Mouse (Mus musculus) intestine, postnatal 0 days (tissue): ENCODE data around the gene Vim. TPM values are rescaled to one million over a fixed set of nuclear protein-coding genes. Genes with fewer than 3 reads are reported as not detected.

Source experiments
- ATAC-seq: fragments of 200-750 bp; cut with Nextera tagmentation; 2 replicates; pipeline ENCODE4 v1.8.0; 2017; ENCODE audit warnings: mild to moderate bottlenecking, moderate TSS enrichment, moderate library complexity
- H3K27ac ChIP-seq: fragments of 300-500 bp; sonication (generic); 2 replicates; pipeline ENCODE4 v1.5.1; 2014; ENCODE audit warnings: mild to moderate bottlenecking, low read depth, low read length, moderate library complexity
- H3K27me3 ChIP-seq: fragments of 300-500 bp; sonication (generic); replicated peaks from 2 replicates; pipeline ENCODE4 v1.6.1; 2014; ENCODE audit warnings: low read length, mixed read lengths; ENCODE audit not compliant: control insufficient read depth, insufficient read depth
- H3K36me3 ChIP-seq: fragments of 300-500 bp; sonication (generic); 2 replicates; pipeline ENCODE4 v1.6.1; 2014; ENCODE audit warnings: mild to moderate bottlenecking, moderate library complexity; ENCODE audit not compliant: control insufficient read depth, insufficient read depth
- H3K4me1 ChIP-seq: fragments of 300-500 bp; sonication (generic); replicated peaks from 2 replicates; pipeline ENCODE4 v1.6.1; 2014; ENCODE audit warnings: antibody characterized with exemption, low read length, mixed read lengths; ENCODE audit not compliant: control insufficient read depth, insufficient read depth
- H3K4me2 ChIP-seq: fragments of 300-500 bp; sonication (generic); replicated peaks from 2 replicates; pipeline ENCODE4 v1.6.1; 2014; ENCODE audit warnings: low read depth, mild to moderate bottlenecking, moderate library complexity
- H3K4me3 ChIP-seq: fragments of 300-500 bp; sonication (generic); 2 replicates; pipeline ENCODE4 v1.5.1; 2014; ENCODE audit warnings: low read depth, low read length
- H3K9ac ChIP-seq: fragments of 300-500 bp; sonication (generic); 2 replicates; pipeline ENCODE4 v1.6.1; 2014; ENCODE audit warnings: mild to moderate bottlenecking, low read depth, low read length
- H3K9me3 ChIP-seq: fragments of 300-500 bp; sonication (generic); 2 replicates; pipeline ENCODE4 v1.6.1; 2016; ENCODE audit warnings: mixed run types; ENCODE audit not compliant: control insufficient read depth
- CTCF ChIP-seq: sonication (generic); IDR thresholded peaks from 2 replicates; pipeline ENCODE4 v1.5.1; 2016; ENCODE audit warnings: low read depth, mild to moderate bottlenecking, control low read depth, antibody characterized with exemption, moderate library complexity
- WGBS: fragments of 180-500 bp; shearing (Covaris S2); extraction: QIAGEN DNeasy Blood & Tissue Kit; methylation state at CpG from one replicate; pipeline ENCODE4 v1.1.7; 2014; 5-methylcytosine and 5-hydroxymethylcytosine counted together
- polyA plus RNA-seq: library from polyadenylated mRNA; unstranded; fragments of >200 nt; fragmentation: Nextera tagmentation; extraction: Ambion mirVana; gene quantifications from 2 replicates; pipeline ENCODE4 v1.2.1, GENCODE M21; 2015

The Vim gene
- polyA plus RNA-seq, 1 experiment from 2014 or later: 272 TPM

GRCm38 (mm10) chr2:13544193-13544824 lies 29.4 kb upstream of the Vim start, which contains the start of gene Trdmt1:
Trdmt1 (minus strand) TSS chr2:13544668.
- under 1% methylated on average over 36 of the region's 39 CpGs for WGBS
- Histone ChIP-seq H3K4me2 (peak within 1 kb of the TSS; percentile 75), H3K27ac (peak within 1 kb of the TSS; percentile 89), H3K4me1 (no peaks in the 10 kb centered on the region; the same call in none of the 2 replicates), H3K27me3 (no peaks in the 10 kb centered on the region), H3K36me3 (no peaks in the 10 kb centered on the region), H3K9me3 (no peaks in the 10 kb centered on the region), H3K9ac (peak within 1 kb of the TSS; percentile 70), H3K4me3 (peak within 1 kb of the TSS; percentile 68)
- no peak for TF ChIP-seq CTCF
- ATAC-seq: peak; percentile 95

- Histone ChIP-seq H3K4me2 (no peak overlapping the region), H3K9ac (no peak overlapping the region), H3K27ac (no peak overlapping the region), H3K36me3 (no peaks in the 10 kb centered on the region), H3K4me3 (no peak overlapping the region), H3K27me3 (no peaks in the 10 kb centered on the region), H3K4me1 (no peaks in the 10 kb centered on the region; the same call in 1 of the 2 replicates), H3K9me3 (no peaks in the 10 kb centered on the region)
- no peak for ATAC-seq
- 73% methylated on average over 3 of the region's 3 CpGs for WGBS
- no peak for TF ChIP-seq CTCF
These were observed 25.0 kb upstream of the Vim start for GRCm38 (mm10) chr2:13548749-13549148.

- no peak for TF ChIP-seq CTCF
- Histone ChIP-seq H3K27me3 (no peaks in the 10 kb centered on the region), H3K4me3 (no peak overlapping the region), H3K4me2 (no peak overlapping the region), H3K27ac (no peak overlapping the region), H3K36me3 (no peaks in the 10 kb centered on the region), H3K4me1 (no peaks in the 10 kb centered on the region), H3K9me3 (no peaks in the 10 kb centered on the region), H3K9ac (no peak overlapping the region)
- 52% methylated on average over 2 of the region's 2 CpGs for WGBS
- ATAC-seq: no peak
These were observed 19.8 kb upstream of the Vim start for GRCm38 (mm10) chr2:13553966-13554365.

- H3K27ac ChIP-seq: no peak overlapping the region
- no peaks in the 10 kb centered on the region for H3K36me3 ChIP-seq
- ATAC-seq: no peak
- H3K4me3 ChIP-seq: no peak overlapping the region
- H3K4me1 ChIP-seq: no peaks in the 10 kb centered on the region
- no peak overlapping the region for H3K4me2 ChIP-seq
- no peaks in the 10 kb centered on the region for H3K27me3 ChIP-seq
- no peaks in the 10 kb centered on the region for H3K9me3 ChIP-seq
- no peak for TF ChIP-seq CTCF
- no peak overlapping the region for H3K9ac ChIP-seq
These were observed 17.5 kb upstream of the Vim start for GRCm38 (mm10) chr2:13556239-13556638.

GRCm38 (mm10) chr2:13557145-13558030 lies 16.3 kb upstream of the Vim start:
- ATAC-seq: no peak
- Histone ChIP-seq H3K4me2 (no peak overlapping the region), H3K4me3 (no peak overlapping the region), H3K9me3 (no peaks in the 10 kb centered on the region), H3K27ac (no peak overlapping the region), H3K27me3 (no peaks in the 10 kb centered on the region), H3K9ac (no peak overlapping the region), H3K36me3 (no peaks in the 10 kb centered on the region), H3K4me1 (no peaks in the 10 kb centered on the region)
- 74% methylated on average over 9 of the region's 9 CpGs for WGBS
- TF ChIP-seq CTCF: no peak

GRCm38 (mm10) chr2:13558607-13559262 lies 15.0 kb upstream of the Vim start:
- no peaks in the 10 kb centered on the region for H3K9me3 ChIP-seq
- no peaks in the 10 kb centered on the region for H3K36me3 ChIP-seq
- no peak overlapping the region for H3K9ac ChIP-seq
- H3K27ac ChIP-seq: no peak overlapping the region
- H3K4me3 ChIP-seq: no peak overlapping the region
- WGBS: 36% methylated on average over 5 of the region's 5 CpGs
- no peaks in the 10 kb centered on the region for H3K4me1 ChIP-seq
- ATAC-seq: peak; percentile 59; the same call in 1 of the 2 replicates
- no peaks in the 10 kb centered on the region for H3K27me3 ChIP-seq
- TF ChIP-seq CTCF: no peak
- H3K4me2 ChIP-seq: no peak overlapping the region
